Mouse (Mus musculus) CH12F3 (cell line): ENCODE data around the gene Atxn3.

Source experiments
- in situ Hi-C: fragments of 300-500 bp; cut with MboI; formaldehyde crosslinking; loops from 2 replicates; pipeline ENCODE4 v1.14.3; 2020; ENCODE audit warnings: low sequenced_read_pairs

Atxn3 gene

GRCm38 (mm10) chr12:101957942-101958544 is at the start of gene Atxn3:
Atxn3 (minus strand) TSS chr12:101958246.
- in situ Hi-C loops: no loop called here

GRCm38 (mm10) chr12:102000785-102001184 is 42.7 kb upstream of the Atxn3 start:
- in situ Hi-C loops: no loop called here

GRCm38 (mm10) chr12:101998929-101999328 is 40.9 kb upstream of the Atxn3 start:
- in situ Hi-C loops: loop anchor here (25.0 kb wide), 1 partner anchor 463 kb away; the partner anchor contains the start of gene Golga5

- in situ Hi-C loops: loop anchor here (5.0 to 25.0 kb wide), 2 partner anchors 392 to 467 kb away; partner anchors contain the start of gene Golga5
These were observed 36.8 kb upstream of the Atxn3 start for GRCm38 (mm10) chr12:101994576-101995467.

- in situ Hi-C loops: loop anchor here (25.0 kb wide), 1 partner anchor 475 kb away; the partner anchor contains the start of gene Golga5
These were observed 29.6 kb upstream of the Atxn3 start for GRCm38 (mm10) chr12:101987659-101988058.

- in situ Hi-C loops: loop anchor here (25.0 kb wide), 1 partner anchor 477 kb away; the partner anchor contains the start of gene Golga5
These were observed 27.1 kb upstream of the Atxn3 start for GRCm38 (mm10) chr12:101985110-101985509.

GRCm38 (mm10) chr12:101982977-101983376 is 24.9 kb upstream of the Atxn3 start:
- in situ Hi-C loops: loop anchor here (25.0 kb wide), 1 partner anchor 479 kb away; the partner anchor contains the start of gene Golga5

- in situ Hi-C loops: loop anchor here (25.0 kb wide), 1 partner anchor 481 kb away; the partner anchor contains the start of gene Golga5
These were observed 23.5 kb upstream of the Atxn3 start for GRCm38 (mm10) chr12:101981559-101981958.

GRCm38 (mm10) chr12:101980266-101980665 is 22.2 kb upstream of the Atxn3 start:
- in situ Hi-C loops: loop anchor here (25.0 kb wide), 1 partner anchor 482 kb away; the partner anchor contains the start of gene Golga5

GRCm38 (mm10) chr12:101979213-101979750 is 21.2 kb upstream of the Atxn3 start:
- in situ Hi-C loops: loop anchor here (25.0 kb wide), 1 partner anchor 483 kb away; the partner anchor contains the start of gene Golga5

- in situ Hi-C loops: loop anchor here (25.0 kb wide), 1 partner anchor 484 kb away; the partner anchor contains the start of gene Golga5
These were observed 20.5 kb upstream of the Atxn3 start for GRCm38 (mm10) chr12:101978588-101978987.

GRCm38 (mm10) chr12:101978162-101978561 is 20.1 kb upstream of the Atxn3 start:
- in situ Hi-C loops: loop anchor here (25.0 kb wide), 1 partner anchor 484 kb away; the partner anchor contains the start of gene Golga5

GRCm38 (mm10) chr12:101977404-101977915 is 19.4 kb upstream of the Atxn3 start:
- in situ Hi-C loops: loop anchor here (25.0 kb wide), 1 partner anchor 485 kb away; the partner anchor contains the start of gene Golga5

- in situ Hi-C loops: loop anchor here (25.0 kb wide), 1 partner anchor 485 kb away; the partner anchor contains the start of gene Golga5
These were observed 18.8 kb upstream of the Atxn3 start for GRCm38 (mm10) chr12:101976651-101977403.

- in situ Hi-C loops: loop anchor here (25.0 kb wide), 1 partner anchor 486 kb away; the partner anchor contains the start of gene Golga5
These were observed 17.8 kb upstream of the Atxn3 start, which contains the start of gene Cpsf2 for GRCm38 (mm10) chr12:101975601-101976571. Cpsf2 (plus strand) TSS chr12:101975988.

- in situ Hi-C loops: loop anchor here (25.0 kb wide), 1 partner anchor 487 kb away; the partner anchor contains the start of gene Golga5
These were observed 17.1 kb upstream of the Atxn3 start for GRCm38 (mm10) chr12:101975167-101975600.

- in situ Hi-C loops: no loop called here
These were observed 16.5 kb upstream of the Atxn3 start for GRCm38 (mm10) chr12:101974571-101974970.

- in situ Hi-C loops: no loop called here
These were observed 14.2 kb upstream of the Atxn3 start for GRCm38 (mm10) chr12:101972230-101972629.
